Mouse (Mus musculus) CH12.LX (cell line): Measurements from ENCODE around the gene Fev.
A peak's percentile ranks its signal among the peaks of the same experiment; 100 is the strongest.

Experiments used
- CTCF ChIP-seq, 2 experiments: IDR thresholded peaks in 1 of 2; conservative IDR thresholded peaks in 1 of 2; 2 replicates each; pipeline ENCODE4 v1.5.1; 2011 to 2012; ENCODE audit warnings: low read depth in 2 of 2, low read length in 2 of 2, improper control_type of control experiment in 1 of 2, inconsistent platforms in 1 of 2, mild to moderate bottlenecking in 1 of 2, moderate library complexity in 1 of 2
- E2F4 ChIP-seq: IDR thresholded peaks from 2 replicates; pipeline ENCODE4 v1.6.1; 2011; ENCODE audit warnings: low read depth, low read length, improper control_type of control experiment; ENCODE audit not compliant: insufficient replicate concordance
- GABPA ChIP-seq: IDR thresholded peaks from 2 replicates; pipeline ENCODE4 v1.6.1; 2012; ENCODE audit warnings: low read depth, low read length, improper control_type of control experiment, inconsistent platforms; ENCODE audit not compliant: insufficient replicate concordance
- MAZ ChIP-seq: IDR thresholded peaks from 2 replicates; pipeline ENCODE4 v1.6.1; 2012; ENCODE audit warnings: low read depth, mild to moderate bottlenecking, inconsistent platforms, low read length, improper control_type of control experiment, moderate library complexity
- MXI1 ChIP-seq: IDR thresholded peaks from 2 replicates; pipeline ENCODE4 v1.6.1; 2011; ENCODE audit warnings: mild to moderate bottlenecking, low read depth, low read length, improper control_type of control experiment
- POLR2A ChIP-seq: IDR thresholded peaks from 2 replicates; pipeline ENCODE4 v1.6.1; 2011; ENCODE audit warnings: low read depth, mild to moderate bottlenecking, improper control_type of control experiment, low read length
- POLR2AphosphoS2 ChIP-seq: IDR thresholded peaks from 2 replicates; pipeline ENCODE4 v1.6.1; 2011; ENCODE audit warnings: low read depth, low read length, improper control_type of control experiment
- USF1 ChIP-seq: IDR thresholded peaks from 2 replicates; pipeline ENCODE4 v1.6.1; 2014; ENCODE audit warnings: low read depth, mild to moderate bottlenecking, inconsistent platforms, low read length, improper control_type of control experiment

DNA sequence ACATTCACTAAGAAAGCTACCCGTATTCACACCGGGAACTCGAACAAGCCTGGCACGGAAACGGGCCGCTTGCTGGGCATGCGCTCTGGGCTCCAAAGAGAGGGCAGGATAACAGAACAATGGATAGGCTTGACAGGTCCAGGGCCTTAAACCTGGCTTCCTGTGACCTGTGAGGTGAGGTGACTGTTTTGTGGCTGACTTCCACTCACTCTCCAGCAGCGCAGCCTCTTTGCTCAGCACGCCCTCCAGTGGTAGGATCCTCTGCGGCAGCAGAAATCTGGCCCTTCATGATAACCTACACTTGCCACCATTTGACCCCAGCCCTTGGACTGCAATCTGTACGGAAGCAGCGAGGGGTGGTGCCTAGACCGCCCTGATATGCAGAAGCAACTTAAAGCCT is 30.5 kb upstream of the Fev start:
- TF ChIP-seq USF1, result no peak
- TF ChIP-seq MAZ, result no peak
- no peak for TF ChIP-seq GABPA
- TF ChIP-seq POLR2AphosphoS2, result no peak
- TF ChIP-seq MXI1, result no peak
- TF ChIP-seq POLR2A, result no peak
- TF ChIP-seq E2F4, result no peak
- TF ChIP-seq CTCF (conservative IDR thresholded peaks at IDR 0.05 in 1 of 2, IDR thresholded peaks at IDR 0.05 in 1 of 2; ENCODE audit: low read depth in 2 of 2, low read length in 2 of 2), result peak; percentile 30 to 78; a peak in 3 of 4 replicates
